Mouse (Mus musculus) limb, embryonic 12.5 days (tissue): ENCODE measurements around the gene Elk3. TPM values are rescaled to one million over a fixed set of nuclear protein-coding genes. Genes with fewer than 3 reads are reported as not detected.

Experiments
- ATAC-seq: fragments of 200-750 bp; cut with Nextera tagmentation; 2 replicates; pipeline ENCODE4 v1.8.0; 2017; ENCODE audit warnings: low read depth, moderate TSS enrichment; ENCODE audit not compliant: insufficient number of reproducible peaks, insufficient read depth, low FRiP score, low TSS enrichment
- H3K27ac ChIP-seq: fragments of 300-500 bp; sonication (generic); 2 replicates; pipeline ENCODE4 v1.5.1; 2016; ENCODE audit warnings: mild to moderate bottlenecking, moderate library complexity
- H3K27me3 ChIP-seq: fragments of 300-500 bp; sonication (generic); 2 replicates; pipeline ENCODE4 v1.6.1; 2016; ENCODE audit warnings: mild to moderate bottlenecking, moderate library complexity
- H3K36me3 ChIP-seq: fragments of 300-500 bp; sonication (generic); 2 replicates; pipeline ENCODE4 v1.6.1; 2016; ENCODE audit warnings: mild to moderate bottlenecking, moderate library complexity
- H3K4me1 ChIP-seq: fragments of 300-500 bp; sonication (generic); replicated peaks from 2 replicates; pipeline ENCODE4 v1.6.1; 2016
- H3K4me2 ChIP-seq: fragments of 300-500 bp; sonication (generic); 2 replicates; pipeline ENCODE4 v1.6.1; 2016; ENCODE audit warnings: mild to moderate bottlenecking, moderate library complexity
- H3K4me3 ChIP-seq: fragments of 300-500 bp; sonication (generic); replicated peaks from 2 replicates; pipeline ENCODE4 v1.5.1; 2016; ENCODE audit warnings: mild to moderate bottlenecking
- H3K9ac ChIP-seq: fragments of 300-500 bp; sonication (generic); replicated peaks from 2 replicates; pipeline ENCODE4 v1.6.1; 2016; ENCODE audit warnings: mild to moderate bottlenecking, moderate library complexity
- H3K9me3 ChIP-seq: fragments of 300-500 bp; sonication (generic); 2 replicates; pipeline ENCODE4 v1.6.1; 2016; ENCODE audit warnings: mild to moderate bottlenecking, moderate library complexity
- WGBS: fragments of 180-500 bp; shearing (Covaris S2); methylation state at CpG from one replicate; pipeline ENCODE4 v1.1.7; 2016; 5-methylcytosine and 5-hydroxymethylcytosine counted together
- polyA plus RNA-seq: library from polyadenylated mRNA; unstranded; fragments of >200 nt; fragmentation: Nextera tagmentation; extraction: Ambion mirVana; gene quantifications from 2 replicates; pipeline ENCODE4 v1.2.1, GENCODE M21; 2016

Gene Elk3
- polyA plus RNA-seq, 1 experiment from 2014 or later: 47.2 TPM

GRCm38 (mm10) chr10:93279062-93279461 lies 31.9 kb downstream of the Elk3 start:
- Histone ChIP-seq H3K36me3 (peaks cover 77% of the 10 kb centered on the region), H3K4me1 (peaks cover 42% of the 10 kb centered on the region), H3K4me3 (no peak overlapping the region), H3K9ac (no peak overlapping the region), H3K27me3 (no peaks in the 10 kb centered on the region), H3K9me3 (no peaks in the 10 kb centered on the region), H3K27ac (no peak overlapping the region), H3K4me2 (no peak overlapping the region)
- no peak for ATAC-seq
- 91% methylated on average over 9 of the region's 9 CpGs for WGBS

GRCm38 (mm10) chr10:93278361-93278760 lies 32.6 kb downstream of the Elk3 start:
- peaks cover 43% of the 10 kb centered on the region for H3K4me1 ChIP-seq
- peaks cover 70% of the 10 kb centered on the region for H3K36me3 ChIP-seq
- H3K9me3 ChIP-seq: no peaks in the 10 kb centered on the region
- H3K9ac ChIP-seq: no peak overlapping the region
- no peaks in the 10 kb centered on the region for H3K27me3 ChIP-seq
- 84% methylated on average over 8 of the region's 8 CpGs for WGBS
- H3K4me3 ChIP-seq: no peak overlapping the region
- no peak overlapping the region for H3K4me2 ChIP-seq
- no peak overlapping the region for H3K27ac ChIP-seq
- no peak for ATAC-seq

- WGBS: 54% methylated on average over 9 of the region's 9 CpGs
- peaks cover 46% of the 10 kb centered on the region for H3K4me1 ChIP-seq
These were observed 34.1 kb downstream of the Elk3 start for GRCm38 (mm10) chr10:93276857-93277256.

GRCm38 (mm10) chr10:93276349-93276763 lies 34.6 kb downstream of the Elk3 start:
- Histone ChIP-seq H3K9me3 (no peaks in the 10 kb centered on the region), H3K4me3 (no peak overlapping the region), H3K9ac (no peak overlapping the region), H3K27me3 (no peaks in the 10 kb centered on the region), H3K36me3 (peaks cover 65% of the 10 kb centered on the region), H3K4me2 (peak overlapping the region; percentile 37), H3K27ac (0 out of 2 replicates have a peak overlapping the region, but pooled peaks have one; percentile 47), H3K4me1 (peaks cover 46% of the 10 kb centered on the region)
- WGBS: 11% methylated on average over 16 of the region's 16 CpGs
- ATAC-seq: no peak

More at GRCm38 (mm10) chr10:93276857-93277256, 34.1 kb downstream of the Elk3 start:
- Histone ChIP-seq H3K4me2 (peak overlapping the region; percentile 37), H3K9ac (no peak overlapping the region), H3K27ac (peak overlapping the region; percentile 47; the same call in 1 of the 2 replicates), H3K9me3 (no peaks in the 10 kb centered on the region), H3K4me3 (no peak overlapping the region), H3K36me3 (peaks cover 68% of the 10 kb centered on the region), H3K27me3 (no peaks in the 10 kb centered on the region)
- ATAC-seq: no peak

- peaks cover 56% of the 10 kb centered on the region for H3K36me3 ChIP-seq
- H3K9me3 ChIP-seq: no peaks in the 10 kb centered on the region
- no peak overlapping the region for H3K4me2 ChIP-seq
- no peak overlapping the region for H3K4me3 ChIP-seq
- H3K27ac ChIP-seq: 0 out of 2 replicates have a peak overlapping the region, but pooled peaks have one; percentile 25
- peaks cover 51% of the 10 kb centered on the region for H3K4me1 ChIP-seq
- 61% methylated on average over 25 of the region's 25 CpGs for WGBS
- ATAC-seq: no peak; the same call in 1 of the 2 replicates
- no peak overlapping the region for H3K9ac ChIP-seq
- H3K27me3 ChIP-seq: no peaks in the 10 kb centered on the region
These were observed 35.5 kb downstream of the Elk3 start for GRCm38 (mm10) chr10:93275212-93276136.

- Histone ChIP-seq H3K36me3 (peaks cover 46% of the 10 kb centered on the region), H3K9me3 (no peaks in the 10 kb centered on the region), H3K4me2 (no peak overlapping the region), H3K27ac (peak overlapping the region; percentile 41; the same call in 1 of the 2 replicates), H3K4me3 (no peak overlapping the region), H3K27me3 (no peaks in the 10 kb centered on the region), H3K9ac (no peak overlapping the region), H3K4me1 (peaks cover 61% of the 10 kb centered on the region)
- 52% methylated on average over 2 of the region's 2 CpGs for WGBS
- ATAC-seq: no peak
These were observed 36.6 kb downstream of the Elk3 start for GRCm38 (mm10) chr10:93274277-93274696.

- Histone ChIP-seq H3K27ac (no peak overlapping the region), H3K4me3 (no peak overlapping the region), H3K9me3 (no peaks in the 10 kb centered on the region), H3K9ac (no peak overlapping the region), H3K4me2 (no peak overlapping the region), H3K36me3 (peaks cover 46% of the 10 kb centered on the region), H3K4me1 (peaks cover 61% of the 10 kb centered on the region), H3K27me3 (no peaks in the 10 kb centered on the region)
- 89% methylated on average over 14 of the region's 14 CpGs for WGBS
- no peak for ATAC-seq
These were observed 37.7 kb downstream of the Elk3 start for GRCm38 (mm10) chr10:93272986-93273982.

GRCm38 (mm10) chr10:93271831-93272230 lies 39.1 kb downstream of the Elk3 start:
- Histone ChIP-seq H3K9me3 (no peaks in the 10 kb centered on the region), H3K4me3 (no peak overlapping the region), H3K4me1 (peaks cover 48% of the 10 kb centered on the region), H3K4me2 (no peak overlapping the region), H3K36me3 (peaks cover 55% of the 10 kb centered on the region), H3K9ac (no peak overlapping the region), H3K27me3 (no peaks in the 10 kb centered on the region), H3K27ac (no peak overlapping the region)
- ATAC-seq: no peak
- WGBS: 89% methylated on average over 7 of the region's 7 CpGs

- 94% methylated on average over 6 of the region's 6 CpGs for WGBS
- no peak for ATAC-seq
- H3K36me3 ChIP-seq: peaks cover 64% of the 10 kb centered on the region
These were observed 40.0 kb downstream of the Elk3 start for GRCm38 (mm10) chr10:93270889-93271460.

GRCm38 (mm10) chr10:93269744-93270143 lies 41.2 kb downstream of the Elk3 start:
- H3K4me2 ChIP-seq: no peak overlapping the region
- H3K9ac ChIP-seq: no peak overlapping the region
- H3K27ac ChIP-seq: peak overlapping the region; percentile 73
- WGBS: 26% methylated on average over 4 of the region's 4 CpGs
- H3K9me3 ChIP-seq: no peaks in the 10 kb centered on the region
- H3K4me3 ChIP-seq: no peak overlapping the region
- peaks cover 66% of the 10 kb centered on the region for H3K36me3 ChIP-seq
- ATAC-seq: no peak
- H3K27me3 ChIP-seq: no peaks in the 10 kb centered on the region
- H3K4me1 ChIP-seq: peaks cover 27% of the 10 kb centered on the region

More at GRCm38 (mm10) chr10:93270889-93271460, 40.0 kb downstream of the Elk3 start:
- Histone ChIP-seq H3K9ac (no peak overlapping the region), H3K4me2 (no peak overlapping the region), H3K27ac (no peak overlapping the region), H3K27me3 (no peaks in the 10 kb centered on the region), H3K9me3 (no peaks in the 10 kb centered on the region), H3K4me1 (peaks cover 40% of the 10 kb centered on the region), H3K4me3 (no peak overlapping the region)
